Mouse (Mus musculus) retina, embryonic 14.5 days (tissue): ENCODE data around the gene Ngfr.

ENCODE experiments used
- DNase-seq: peaks from one replicate; pipeline ENCODE4 v3.0.0-alpha.2; 2015; ENCODE audit warnings: low spot score

Ngfr gene

DNA sequence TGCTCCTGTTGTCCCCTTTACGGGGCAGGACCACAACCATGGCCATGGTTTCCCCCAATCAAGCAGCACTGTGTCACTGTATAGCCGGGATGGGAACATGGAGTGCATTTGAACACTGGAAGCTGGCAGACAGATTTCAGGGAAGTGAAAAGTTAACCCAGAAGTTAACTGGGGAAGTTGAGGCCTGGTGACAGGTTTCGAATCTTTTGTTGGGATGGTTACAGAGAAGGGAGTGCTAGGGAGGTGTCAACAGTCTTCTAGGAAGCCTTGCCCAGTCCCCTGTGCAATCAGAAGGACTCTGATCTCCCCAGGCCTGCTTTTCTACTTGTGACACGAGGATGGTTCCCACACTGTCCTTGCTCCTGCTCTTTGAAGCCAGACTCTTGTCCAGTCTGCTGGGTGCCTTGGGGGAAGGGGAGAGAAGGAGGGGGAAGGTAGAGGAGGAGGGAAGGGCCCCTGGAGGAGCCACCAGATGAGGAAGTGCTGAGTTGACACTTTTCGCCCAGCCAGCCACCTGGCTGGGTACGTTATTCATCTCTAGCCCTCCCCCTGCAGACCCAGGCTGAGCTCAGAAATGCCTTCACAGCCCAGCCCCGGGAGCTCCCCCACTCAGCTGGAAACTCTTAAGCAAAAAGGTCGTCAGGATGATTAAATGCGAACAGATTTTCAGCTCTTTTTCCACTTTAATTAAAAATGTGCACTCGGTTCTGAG lies 8.1 kb upstream of the Ngfr start:
- DNase-seq: peak; percentile 28

DNA sequence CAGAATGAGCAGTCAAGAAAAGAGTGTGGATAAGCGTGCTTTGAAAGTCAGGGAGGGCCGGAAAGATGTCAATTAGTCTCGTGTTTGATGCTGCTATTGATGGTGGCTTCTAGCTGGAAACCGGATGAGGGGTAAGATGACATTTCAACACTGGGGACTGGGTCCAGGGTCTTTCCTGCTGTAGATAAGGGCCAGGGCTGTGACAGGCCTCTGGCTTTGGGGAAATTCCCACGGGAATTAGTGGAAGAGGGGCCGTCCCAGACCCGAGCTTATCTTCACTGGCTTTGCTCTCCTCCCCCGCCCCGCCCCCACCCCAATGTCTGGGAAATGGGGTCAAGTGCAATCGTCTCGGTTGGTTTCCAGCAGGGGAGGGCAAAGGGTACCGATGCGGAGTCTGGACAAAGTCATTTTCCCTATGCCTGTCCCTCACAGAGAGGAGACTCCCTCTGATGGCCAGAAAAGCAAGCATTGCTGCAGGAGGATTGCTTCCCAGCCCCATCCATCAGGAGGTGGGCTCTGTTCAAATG lies 7.2 kb upstream of the Ngfr start:
- peak; percentile 43 for DNase-seq

DNA sequence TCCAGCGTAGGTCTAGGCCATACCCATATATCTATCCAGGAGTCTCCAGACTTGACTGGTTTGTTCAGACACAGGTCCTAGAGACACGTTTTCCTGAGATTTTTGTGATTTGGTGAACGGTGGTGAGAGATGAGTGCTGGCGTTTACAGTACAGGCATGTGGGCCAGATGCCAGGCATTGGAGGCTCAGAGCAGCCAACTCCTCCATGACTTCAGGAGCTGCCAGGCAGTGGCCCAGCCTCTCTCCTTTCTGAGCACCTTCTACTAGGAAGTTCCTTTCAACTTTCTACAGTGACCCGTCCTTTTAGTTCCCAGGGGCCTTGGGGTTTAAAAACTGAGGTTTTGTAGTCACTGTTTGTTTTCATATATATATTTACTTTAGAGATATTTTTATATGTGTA lies 6.0 kb upstream of the Ngfr start:
- no peak for DNase-seq

DNA sequence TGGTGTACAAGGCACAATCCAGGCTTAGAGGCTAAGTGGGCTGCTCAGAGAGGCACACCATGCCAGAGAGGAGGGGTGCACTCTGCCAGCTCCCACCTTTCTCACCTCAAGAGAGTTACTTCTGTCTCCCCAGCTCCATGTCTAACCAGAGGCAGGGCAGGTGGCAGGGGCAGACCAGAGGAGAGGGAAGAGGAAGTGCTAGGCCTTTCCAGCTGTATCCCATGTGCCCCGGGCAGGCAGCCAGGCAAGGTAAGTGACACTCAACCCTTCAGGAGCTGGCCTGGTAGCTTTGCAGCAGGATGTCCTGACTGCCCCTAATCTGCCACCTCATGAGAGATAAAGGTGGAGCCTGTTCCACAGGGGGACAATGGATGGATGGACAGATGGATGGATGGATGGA lies 5.2 kb upstream of the Ngfr start:
- no peak for DNase-seq

DNA sequence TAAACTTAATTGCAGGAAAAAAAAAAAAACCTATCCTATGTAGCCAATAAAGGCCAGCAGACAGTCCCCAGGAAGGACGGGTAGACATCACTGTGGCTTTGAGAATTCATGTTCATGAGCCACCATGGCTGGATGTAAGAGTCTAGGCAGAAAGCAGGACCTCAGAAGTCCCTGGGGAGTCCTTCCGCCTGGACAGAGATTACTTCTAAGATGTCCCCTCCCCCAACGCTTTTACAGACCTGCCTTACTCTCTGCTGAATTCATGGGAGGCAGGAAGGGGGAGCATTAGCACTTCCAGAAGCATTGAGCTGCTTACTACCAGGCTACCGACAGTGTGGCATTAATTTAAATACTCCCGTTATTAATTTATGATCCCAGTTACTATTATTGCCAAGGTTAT lies 1.7 kb upstream of the Ngfr start:
- peak; percentile 55 for DNase-seq

DNA sequence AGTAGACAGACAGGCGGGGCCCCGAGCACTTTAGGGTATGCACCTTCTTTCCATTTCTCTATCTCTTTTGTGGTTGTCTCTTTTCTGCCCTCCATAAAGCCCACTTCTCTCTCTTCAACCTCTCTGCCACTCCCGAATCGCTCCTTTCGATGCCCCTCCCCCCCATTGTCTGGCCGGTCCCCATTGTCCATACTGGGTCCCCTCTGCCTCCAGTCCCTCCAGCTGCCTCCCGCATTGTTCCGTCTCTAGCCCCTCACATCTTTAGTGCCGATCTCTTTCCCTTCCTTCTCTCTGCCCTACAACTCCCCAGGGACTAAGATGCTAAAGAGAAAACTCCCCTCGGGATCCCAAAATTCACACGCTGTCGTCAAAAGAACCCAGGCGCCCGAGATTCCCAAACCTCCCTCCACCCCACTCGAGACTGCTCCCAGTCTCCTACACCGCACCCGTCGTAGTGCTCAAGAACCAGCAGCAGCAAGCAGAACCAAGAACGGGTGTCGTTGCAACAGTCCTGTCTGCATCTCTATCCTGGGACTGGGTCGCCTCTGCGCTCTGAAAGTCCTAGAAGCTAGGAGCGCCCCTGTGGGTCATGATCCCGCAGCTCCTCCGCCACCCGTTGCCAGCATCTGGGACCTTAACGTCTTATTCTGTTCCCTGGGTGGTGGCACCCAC lies 648 bp downstream of the Ngfr start:
- DNase-seq: peak; percentile 54

DNA sequence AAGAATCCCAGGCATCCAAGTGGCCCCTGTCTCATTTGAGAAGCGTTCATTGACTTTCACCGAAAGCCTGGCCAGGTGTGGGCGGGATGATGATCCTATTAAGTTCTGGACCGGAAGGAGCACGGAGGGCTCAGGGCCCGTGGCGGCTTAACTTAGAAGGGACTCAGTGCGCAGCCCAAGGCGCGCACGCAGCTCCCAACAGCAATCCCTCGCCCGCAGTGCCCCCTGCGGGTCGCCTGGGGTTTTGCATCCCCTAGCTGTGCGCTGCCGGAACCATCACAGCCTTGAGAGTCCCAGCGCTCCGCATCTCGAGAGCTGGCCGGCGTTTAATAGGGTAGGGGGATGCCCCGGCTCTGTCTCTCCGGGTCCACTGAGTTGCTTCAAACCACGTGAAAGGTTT lies 1.4 kb downstream of the Ngfr start:
- peak; percentile 97 for DNase-seq

DNA sequence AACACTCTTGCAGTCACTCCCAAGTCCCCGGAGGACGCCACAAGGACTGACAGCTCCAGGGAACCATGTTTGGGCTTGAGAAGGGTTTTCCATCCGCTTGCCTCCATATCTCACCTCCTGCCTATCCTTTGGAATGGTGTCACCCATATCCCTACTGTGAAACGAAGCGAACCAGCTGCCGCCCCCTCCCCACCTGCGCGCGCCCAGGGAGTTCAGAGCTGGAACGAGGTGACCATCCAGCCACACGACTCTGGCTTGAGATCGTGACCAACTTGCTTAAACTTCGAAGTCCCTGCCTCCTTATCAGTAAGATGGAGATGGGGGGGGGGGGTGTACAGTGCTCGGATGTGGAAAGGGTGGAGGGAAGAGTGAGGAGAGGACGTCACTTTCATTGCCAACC lies 1.9 kb downstream of the Ngfr start:
- no peak for DNase-seq

DNA sequence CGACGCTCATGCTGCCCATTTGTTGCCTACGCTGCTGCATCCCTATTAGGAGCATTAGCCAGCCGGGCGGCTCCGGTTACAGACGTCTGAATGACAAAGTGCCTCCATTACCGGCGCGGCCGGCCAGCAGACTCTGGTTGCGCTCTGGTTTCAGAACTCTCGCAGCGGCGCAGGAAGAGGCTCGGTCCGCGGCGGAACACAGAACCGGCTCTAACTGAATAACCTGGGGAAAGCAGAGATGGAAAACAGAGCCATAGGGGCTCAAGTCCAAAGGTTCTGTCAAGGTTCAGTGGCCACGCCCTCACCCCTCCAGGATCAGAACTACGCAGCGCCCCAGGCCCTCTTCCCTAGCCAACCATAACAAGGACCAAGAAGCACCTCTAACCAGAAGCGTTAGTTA lies 2.3 kb downstream of the Ngfr start:
- peak; percentile 65 for DNase-seq

DNA sequence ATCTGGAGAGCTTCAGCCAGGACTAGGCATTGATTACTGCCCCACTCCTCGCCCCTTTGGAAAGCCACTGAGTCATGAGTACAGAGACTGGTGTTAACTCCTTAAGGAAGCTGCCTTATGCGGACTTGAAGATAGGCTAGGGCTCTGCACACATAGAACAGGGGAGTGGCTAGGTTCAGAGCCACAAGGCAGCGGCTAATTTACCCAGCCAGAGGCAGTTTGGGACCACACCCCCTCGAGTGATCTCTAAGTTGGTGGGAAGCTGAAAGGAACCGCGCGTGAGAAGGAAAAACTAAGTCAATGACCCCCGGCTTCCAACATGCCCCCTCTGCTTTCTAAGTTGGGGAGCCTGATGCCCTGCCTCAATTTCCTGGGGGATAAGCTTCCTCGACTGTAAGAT lies 2.9 kb downstream of the Ngfr start:
- DNase-seq: no peak

- no peak for DNase-seq
These were observed 4.1 kb downstream of the Ngfr start for GRCm38 (mm10) chr11:95583396-95583795.

- DNase-seq: no peak
These were observed 5.3 kb downstream of the Ngfr start for GRCm38 (mm10) chr11:95582193-95582592.

- DNase-seq: no peak
These were observed 8.1 kb downstream of the Ngfr start for GRCm38 (mm10) chr11:95579455-95579854.

- DNase-seq: peak; percentile 83
These were observed 9.6 kb downstream of the Ngfr start for GRCm38 (mm10) chr11:95577776-95578446.

DNA sequence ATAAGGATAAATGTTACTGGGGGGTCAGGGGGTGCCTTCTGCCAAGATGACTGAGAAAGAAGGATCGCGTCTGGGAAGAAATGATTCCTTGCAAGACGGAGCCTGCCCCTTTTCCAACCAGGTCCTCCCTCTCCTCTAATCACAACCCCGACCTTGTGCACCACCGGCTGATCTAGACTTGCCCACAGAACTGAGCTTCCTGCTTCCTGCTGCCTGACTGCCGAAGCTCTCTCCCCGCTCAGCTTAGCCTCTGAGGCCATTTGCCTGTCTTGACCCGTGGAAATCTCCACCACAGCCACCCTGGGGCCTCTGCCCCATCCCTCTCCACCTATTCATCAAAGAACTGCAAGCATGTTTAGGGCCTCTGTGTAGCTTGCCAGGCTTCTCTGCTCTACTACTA lies 11.2 kb downstream of the Ngfr start:
- DNase-seq: no peak

- no peak for DNase-seq
These were observed 11.7 kb downstream of the Ngfr start for GRCm38 (mm10) chr11:95575791-95576190.

DNA sequence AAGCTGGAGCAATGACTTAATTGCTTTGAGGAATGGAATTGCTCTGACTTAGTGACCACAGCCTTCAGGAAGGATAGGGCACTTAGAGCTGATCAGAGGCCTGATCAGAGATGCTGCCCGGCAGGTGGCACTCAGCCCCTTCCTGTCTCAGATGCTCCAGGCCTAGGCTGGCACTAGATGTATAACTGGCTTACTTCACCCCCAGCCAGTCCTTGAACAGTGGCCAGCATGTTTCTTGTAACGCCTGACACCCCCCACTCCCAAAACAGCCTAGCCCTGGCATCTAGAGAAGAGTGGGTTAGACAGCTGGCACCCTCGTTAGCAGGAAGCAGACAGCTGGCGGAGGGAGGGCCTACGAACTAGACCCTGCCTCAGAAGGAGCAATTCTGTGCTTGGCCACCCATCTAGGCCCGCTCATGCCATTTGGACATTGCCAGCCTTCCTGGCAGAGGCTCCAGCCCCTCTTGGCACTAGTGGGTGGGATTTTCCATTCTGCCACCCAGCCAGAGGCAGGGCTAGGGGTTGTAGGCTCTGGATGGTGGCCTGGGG lies 12.7 kb downstream of the Ngfr start:
- DNase-seq: no peak

- no peak for DNase-seq
These were observed 15.3 kb downstream of the Ngfr start for GRCm38 (mm10) chr11:95572227-95572626.

- DNase-seq: no peak
These were observed 15.8 kb downstream of the Ngfr start for GRCm38 (mm10) chr11:95571755-95572154.

DNA sequence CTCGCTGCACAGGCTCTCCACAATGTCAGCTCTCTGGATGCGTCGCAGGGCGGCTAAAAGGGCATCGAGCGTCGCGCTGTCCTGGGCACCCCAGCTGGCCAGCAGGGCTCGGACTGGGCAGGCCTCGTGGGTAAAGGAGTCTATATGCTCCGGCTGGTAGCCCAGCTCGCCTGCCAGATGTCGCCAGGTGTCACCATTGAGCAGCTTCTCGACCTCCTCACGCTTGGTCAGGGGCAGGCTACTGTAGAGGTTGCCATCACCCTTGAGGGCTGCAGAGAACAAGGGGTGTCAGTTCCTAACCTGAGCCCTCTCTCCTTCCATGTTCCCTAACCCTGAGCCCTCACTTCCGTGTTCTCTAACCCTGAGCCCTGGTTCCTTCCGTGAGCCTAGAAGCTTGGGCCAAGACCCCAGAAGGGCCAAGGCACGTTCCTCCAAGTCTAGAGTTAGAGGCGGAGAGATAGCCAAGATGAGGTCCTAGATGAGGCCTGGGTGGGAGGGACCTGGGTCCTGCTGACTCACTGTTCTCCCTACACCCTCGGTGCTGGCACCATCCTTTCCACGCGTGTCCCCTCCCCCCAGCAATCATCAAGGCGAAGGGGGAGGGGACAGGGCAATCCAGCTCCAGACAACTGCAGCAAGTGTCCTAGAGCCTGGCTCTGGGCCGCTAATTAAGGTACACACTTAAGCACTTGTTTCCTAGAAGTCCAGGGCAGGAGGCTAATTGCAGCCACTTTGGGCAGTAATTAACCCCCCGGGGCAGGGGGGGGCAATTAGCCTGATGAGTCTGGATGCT lies 16.5 kb downstream of the Ngfr start:
- DNase-seq: peak; percentile 32

DNA sequence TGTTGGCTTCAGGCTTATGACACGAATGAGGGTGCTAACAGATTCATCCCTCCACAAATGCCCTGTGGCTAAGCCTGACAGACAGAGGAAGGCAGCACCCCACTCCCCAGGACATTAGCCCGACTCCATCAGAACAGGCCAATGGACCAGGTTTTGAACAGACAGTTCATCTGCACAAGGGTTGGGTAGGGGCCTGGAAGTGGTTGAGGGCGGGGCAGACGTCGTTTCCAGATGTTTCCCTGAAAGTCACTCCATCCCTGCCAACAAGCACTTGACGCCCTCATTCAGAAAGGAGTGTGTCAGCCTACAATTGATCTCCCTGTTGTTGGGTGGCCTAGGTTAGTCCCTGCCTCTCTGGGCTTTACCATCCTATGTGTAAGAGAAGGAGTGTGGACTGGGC lies 17.6 kb downstream of the Ngfr start:
- no peak for DNase-seq
